ENCODE assay signal across 7 mouse cellular contexts in genomic region chr7:97081242-97081958, GRCm38 (mm10). TPM values are rescaled to one million over a fixed set of nuclear protein-coding genes. Genes with fewer than 3 reads are reported as not detected.
DNase-seq lines count a peak whose midpoint lies in the region; ATAC-seq and TF ChIP-seq lines count a peak whose summit lies in the region.

TSS of gene Gab2 (plus strand) at chr7:97081586.

- peak; percentile 83 for DNase-seq in adrenal gland, postnatal 10 days
- peak; percentile 55 for DNase-seq in embryo, embryonic 11.5 days (ENCODE audit: low read depth, low spot score)
- DNase-seq in gastrocnemius, postnatal 36 days = peak; percentile 55 to 70
- DNase-seq in limb, embryonic 10.5 days (ENCODE audit: low spot score) = peak; percentile 78

- peaks cover 10% of the 10 kb centered on the region for H3K4me1 ChIP-seq in intestine, embryonic 15.5 days (replicated peaks)
- peaks cover 47% of the 10 kb centered on the region for H3K4me1 ChIP-seq in limb, embryonic 10.5 days
- peaks cover 13% of the 10 kb centered on the region for H3K4me1 ChIP-seq in midbrain, embryonic 12.5 days
- H3K4me1 ChIP-seq in small intestine, adult 2 months (ENCODE audit: control insufficient read depth, insufficient read depth, insufficient read length, low read length) = peaks cover 11% of the 10 kb centered on the region

- peak within 1 kb of the TSS; percentile 93 for H3K9ac ChIP-seq in intestine, embryonic 15.5 days
- H3K9ac ChIP-seq in midbrain, embryonic 12.5 days (replicated peaks) = peak within 1 kb of the TSS; percentile 84

- no peak for TF ChIP-seq CTCF in small intestine, adult 2 months (IDR thresholded peaks at IDR 0.05; ENCODE audit: extremely low read depth, insufficient read length, insufficient replicate concordance, low read depth, low read length)

- WGBS in intestine, embryonic 15.5 days = under 1% methylated on average over 49 of the region's 83 CpGs
- under 1% methylated on average over 53 of the region's 83 CpGs for WGBS in limb, embryonic 10.5 days
- WGBS in midbrain, embryonic 12.5 days = under 1% methylated on average over 54 of the region's 83 CpGs
- WGBS in small intestine, adult 2 months = under 1% methylated on average over 70 of the region's 83 CpGs

- H3K27ac ChIP-seq in intestine, embryonic 15.5 days = peak within 1 kb of the TSS; percentile 93
- peak within 1 kb of the TSS; percentile 91 for H3K27ac ChIP-seq in limb, embryonic 10.5 days
- peak within 1 kb of the TSS; percentile 79 for H3K27ac ChIP-seq in midbrain, embryonic 12.5 days (replicated peaks)
- H3K27ac ChIP-seq in small intestine, adult 2 months (ENCODE audit: insufficient read depth, low read depth, low read length) = peak within 1 kb of the TSS; percentile 86

- intact Hi-C loops in gastrocnemius, postnatal 36 days (cut with DNase I) = loop anchor here (5.0 kb wide), 1 partner anchor 109 kb away; no protein-coding TSS in a partner anchor

- H3K9me3 ChIP-seq in intestine, embryonic 15.5 days = no peaks in the 10 kb centered on the region
- H3K9me3 ChIP-seq in limb, embryonic 10.5 days (replicated peaks) = no peaks in the 10 kb centered on the region
- no peaks in the 10 kb centered on the region for H3K9me3 ChIP-seq in midbrain, embryonic 12.5 days

- no peaks in the 10 kb centered on the region for H3K27me3 ChIP-seq in intestine, embryonic 15.5 days (replicated peaks)
- H3K27me3 ChIP-seq in limb, embryonic 10.5 days (ENCODE audit: low read depth, poor library complexity, severe bottlenecking) = no peaks in the 10 kb centered on the region
- 0 out of 2 replicates have a peak, but pooled peaks cover 2% of the 10 kb centered on the region for H3K27me3 ChIP-seq in midbrain, embryonic 12.5 days
- no peaks in the 10 kb centered on the region for H3K27me3 ChIP-seq in small intestine, adult 2 months (ENCODE audit: control insufficient read depth, insufficient read depth, low read length)

- no peaks in the 10 kb centered on the region for H3K36me3 ChIP-seq in intestine, embryonic 15.5 days
- no peaks in the 10 kb centered on the region for H3K36me3 ChIP-seq in limb, embryonic 10.5 days
- H3K36me3 ChIP-seq in midbrain, embryonic 12.5 days = no peaks in the 10 kb centered on the region
- no peaks in the 10 kb centered on the region for H3K36me3 ChIP-seq in small intestine, adult 2 months (ENCODE audit: control insufficient read depth, insufficient read depth, low read length)

- TF ChIP-seq POLR2A in small intestine, adult 2 months (IDR thresholded peaks at IDR 0.05; ENCODE audit: low read depth, low read length) = peak; percentile 25; the same call in 1 of the 2 replicates

- peak; percentile 87 for ATAC-seq in intestine, embryonic 15.5 days
- peak; percentile 86 for ATAC-seq in midbrain, embryonic 12.5 days (ENCODE audit: low FRiP score, low read depth)

- peak within 1 kb of the TSS; percentile 96 for H3K4me3 ChIP-seq in intestine, embryonic 15.5 days (replicated peaks)
- H3K4me3 ChIP-seq in limb, embryonic 10.5 days = peak within 1 kb of the TSS; percentile 91
- H3K4me3 ChIP-seq in midbrain, embryonic 12.5 days = peak within 1 kb of the TSS; percentile 74
- peak within 1 kb of the TSS; percentile 90 for H3K4me3 ChIP-seq in small intestine, adult 2 months (ENCODE audit: low read depth, low read length)

- peak within 1 kb of the TSS; percentile 87 for H3K4me2 ChIP-seq in intestine, embryonic 15.5 days (replicated peaks)
- H3K4me2 ChIP-seq in midbrain, embryonic 12.5 days (replicated peaks) = peak within 1 kb of the TSS; percentile 83

RNA-seq across cellular contexts. Expression of gene Gab2, which starts in this region (rescaled TPM):
- 10 to 100 TPM; 18.1 to 20.9 TPM for total RNA-seq in adrenal gland, postnatal 10 days (2021)
- 1 to 10 TPM; 6.0 to 6.7 TPM for total RNA-seq in gastrocnemius, postnatal 36 days (2021)
- polyA plus RNA-seq in intestine, embryonic 15.5 days (2015; fragmentation: Nextera tagmentation; extraction: Ambion mirVana) = 7.7 and 8.0 TPM in 2 replicates
- polyA plus RNA-seq in limb, embryonic 10.5 days (2016; fragmentation: Nextera tagmentation; extraction: Ambion mirVana) = 3.3 and 4.4 TPM in 2 replicates
- 15.7 and 15.9 TPM in 2 replicates for polyA plus RNA-seq in midbrain, embryonic 12.5 days (2016; fragmentation: Nextera tagmentation; extraction: Ambion mirVana)
- 4.3 and 12.1 TPM in 2 replicates for polyA plus RNA-seq in small intestine, adult 2 months (2012; rRNA removed)

Comparison
In these comparisons a context has a peak if more than half of its experiments do, and no peak if none do; other contexts are left out.
1. Peak in every context shown above with its lines: DNase-seq, ATAC-seq, H3K4me3 ChIP-seq and H3K27ac ChIP-seq.